Mouse (Mus musculus) kidney, adult 18-20 months (tissue): ENCODE measurements around the gene Kif26b.
A peak's percentile ranks its signal among the peaks of the same experiment; 100 is the strongest.

Experiments used
- DNase-seq: peaks from one replicate; pipeline ENCODE4 v3.0.0; 2021

Gene Kif26b

DNA sequence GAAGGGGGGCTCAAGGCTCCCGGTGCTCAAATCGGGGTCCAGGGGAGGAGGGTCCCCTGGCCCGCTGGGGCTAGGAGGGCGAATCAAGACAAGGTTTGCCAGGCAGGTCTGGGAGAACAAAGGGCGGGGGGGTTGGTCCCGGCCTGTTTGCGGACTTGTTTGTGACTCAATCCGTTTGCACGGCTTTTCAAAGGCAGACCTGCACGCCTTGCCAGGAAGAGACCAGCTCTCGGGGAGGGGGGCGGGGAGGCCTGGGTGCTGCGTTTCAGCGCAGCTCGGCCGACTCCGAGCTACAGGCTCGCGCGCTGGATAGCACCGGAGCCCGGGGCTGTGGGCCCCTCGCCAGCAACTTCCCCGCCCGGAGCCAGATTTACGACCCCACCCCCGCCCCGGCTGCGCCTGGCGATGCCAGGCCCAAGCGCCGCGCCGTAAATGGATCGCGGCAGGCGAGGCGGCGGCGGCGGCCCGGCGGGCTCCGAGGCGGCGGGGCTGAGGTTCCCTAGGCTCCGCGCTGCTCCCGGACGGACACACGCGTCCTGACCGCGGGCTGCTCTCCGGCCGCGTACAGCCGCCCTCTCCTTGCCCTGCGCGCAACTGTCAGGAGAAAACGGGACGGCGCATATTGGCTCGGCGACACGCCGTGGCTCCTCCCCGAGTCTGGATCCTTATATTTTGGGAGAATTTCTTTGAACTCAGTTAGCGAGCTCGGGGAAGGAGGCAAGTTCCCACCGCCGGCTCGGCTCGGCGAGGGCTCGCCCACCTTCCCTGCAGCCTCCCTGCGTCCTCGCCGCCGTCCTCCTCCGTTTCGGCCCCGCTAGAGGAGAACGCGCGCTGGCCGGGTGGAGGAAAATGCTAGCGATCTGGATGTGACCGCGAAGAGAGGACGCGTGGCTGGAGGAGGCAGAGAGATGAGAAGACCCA is at the start of gene Kif26b:
Gene Kif26b (plus strand): TSS at position 695 of the 921 bp plus-strand sequence.
- DNase-seq, result peak; percentile 54

DNA sequence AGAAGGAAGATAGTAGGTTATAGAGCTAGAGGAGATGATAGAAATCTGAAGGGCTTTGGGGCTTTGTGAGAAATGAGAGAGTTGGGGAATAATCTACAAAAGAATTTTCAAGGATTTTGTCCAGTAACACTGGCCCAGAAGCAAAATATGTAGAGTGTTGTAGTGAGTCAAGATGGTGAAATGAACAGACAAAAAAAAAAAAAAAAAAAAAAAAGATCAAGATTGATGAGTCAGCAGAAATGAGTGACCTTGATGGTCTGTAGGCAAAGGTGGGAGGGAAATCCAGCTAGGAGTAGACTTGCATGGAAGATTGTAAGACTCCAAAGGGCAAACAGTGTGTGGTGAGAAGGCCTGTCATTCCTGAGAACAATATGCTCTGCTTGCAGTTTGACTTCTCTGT is 45.1 kb upstream of the Kif26b start:
- no peak for DNase-seq

DNA sequence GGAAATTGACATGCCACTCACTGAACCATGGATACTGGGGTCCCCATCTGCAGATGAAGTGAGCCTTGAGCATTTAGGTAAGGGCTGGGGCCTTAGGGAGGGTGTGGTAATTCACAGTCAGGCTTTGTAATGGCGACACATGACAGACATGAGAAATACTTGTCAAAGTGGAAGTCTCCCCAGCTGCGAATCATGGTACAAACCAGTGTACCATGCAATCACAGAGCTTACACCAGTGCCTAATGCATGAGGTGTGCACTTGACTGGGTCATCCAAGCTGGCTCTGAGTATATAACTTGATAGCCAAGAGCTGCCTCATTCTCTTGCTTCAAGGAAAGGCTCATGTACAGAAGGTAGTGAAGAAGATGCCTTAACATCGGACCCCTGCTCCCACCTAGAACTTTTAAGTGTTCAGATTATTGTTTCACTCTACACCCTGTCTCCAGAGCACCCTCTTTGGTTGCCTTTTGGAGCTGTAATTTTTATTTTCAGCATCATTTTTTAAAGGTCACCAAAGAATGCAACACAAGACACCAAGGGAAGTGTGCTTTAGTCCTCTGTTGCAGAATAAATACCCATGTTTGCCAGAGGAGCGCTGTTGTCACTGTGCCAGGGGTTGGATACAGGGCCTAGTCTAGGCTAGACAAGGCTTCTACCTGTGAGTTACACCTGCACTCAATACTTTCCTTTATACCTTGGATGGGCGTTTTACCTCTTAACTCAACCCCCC is 43.6 kb upstream of the Kif26b start:
- DNase-seq, result no peak

DNA sequence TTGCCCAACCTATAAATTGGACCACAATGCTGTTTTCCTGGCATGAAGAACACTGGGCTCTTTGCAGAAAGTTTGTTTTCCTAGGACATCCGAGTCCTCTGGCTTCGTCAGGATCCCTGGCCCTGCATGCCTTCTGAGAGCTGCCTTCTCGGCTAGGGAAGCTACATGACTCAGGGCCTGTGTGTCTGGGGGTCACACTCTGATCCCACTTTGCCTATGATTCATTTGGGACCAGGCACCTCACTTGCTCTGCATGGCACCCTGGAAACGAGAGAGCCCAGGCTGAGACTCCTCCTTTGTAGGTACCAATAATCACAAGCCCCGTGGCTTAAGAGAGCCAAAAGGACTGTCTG is 43.1 kb upstream of the Kif26b start:
- no peak for DNase-seq

DNA sequence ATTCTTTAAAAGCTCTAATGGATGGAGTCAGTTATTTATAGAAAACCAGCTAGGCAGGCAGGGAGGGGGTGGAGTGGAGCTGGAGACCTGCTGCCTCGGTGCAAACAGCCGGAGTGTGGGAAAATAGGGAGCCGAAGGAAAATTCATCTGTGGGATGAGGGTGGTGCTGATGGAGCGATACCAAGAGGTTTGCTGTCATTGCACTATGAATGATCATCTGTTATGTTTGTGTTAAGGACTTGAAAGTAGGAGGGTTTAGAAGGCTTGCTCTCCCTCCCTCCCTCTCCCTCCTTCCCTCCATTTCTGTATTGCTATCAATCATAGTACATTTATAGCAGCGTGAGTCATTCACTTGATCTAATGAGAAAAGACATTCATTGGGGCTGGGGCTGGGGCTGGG is 42.1 kb upstream of the Kif26b start:
- no peak for DNase-seq

DNA sequence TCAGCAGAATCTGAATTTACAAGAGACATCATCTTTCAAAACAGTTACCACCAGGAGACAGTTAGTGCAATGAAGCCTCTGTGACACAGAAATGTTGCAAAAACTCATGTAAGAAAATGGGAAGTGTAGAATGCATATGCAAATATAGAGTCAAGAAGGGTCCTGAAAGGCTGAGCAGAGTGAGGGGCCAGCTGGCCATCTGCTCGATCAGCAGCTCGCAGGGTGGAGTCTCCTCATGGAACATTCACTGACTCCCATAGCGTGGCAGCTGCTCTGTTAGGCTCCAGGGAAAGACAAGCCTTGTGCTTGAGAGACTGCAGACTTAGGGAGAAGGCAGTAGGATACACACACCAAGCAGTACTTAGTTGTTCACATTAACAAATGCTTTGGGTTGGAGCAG is 39.8 kb upstream of the Kif26b start:
- no peak for DNase-seq

DNA sequence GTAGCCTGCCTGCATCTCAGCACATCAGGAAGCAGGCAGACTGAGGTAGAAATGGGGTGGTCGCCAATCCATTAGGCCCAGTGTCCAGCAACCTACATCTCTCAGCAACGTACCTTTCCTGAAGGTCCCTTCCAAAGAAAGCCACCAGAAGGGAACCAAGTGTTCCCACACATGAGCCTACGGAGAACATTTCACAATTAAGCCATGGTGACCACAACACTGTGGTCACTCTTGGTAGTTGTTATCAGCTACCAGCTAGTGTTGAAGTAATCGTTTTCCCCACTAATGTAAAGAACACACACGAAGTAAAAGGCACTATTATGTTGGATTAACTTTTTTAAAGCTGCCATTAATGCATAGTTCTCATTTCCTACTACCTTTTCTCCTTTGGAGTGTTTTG is 37.2 kb upstream of the Kif26b start:
- no peak for DNase-seq

DNA sequence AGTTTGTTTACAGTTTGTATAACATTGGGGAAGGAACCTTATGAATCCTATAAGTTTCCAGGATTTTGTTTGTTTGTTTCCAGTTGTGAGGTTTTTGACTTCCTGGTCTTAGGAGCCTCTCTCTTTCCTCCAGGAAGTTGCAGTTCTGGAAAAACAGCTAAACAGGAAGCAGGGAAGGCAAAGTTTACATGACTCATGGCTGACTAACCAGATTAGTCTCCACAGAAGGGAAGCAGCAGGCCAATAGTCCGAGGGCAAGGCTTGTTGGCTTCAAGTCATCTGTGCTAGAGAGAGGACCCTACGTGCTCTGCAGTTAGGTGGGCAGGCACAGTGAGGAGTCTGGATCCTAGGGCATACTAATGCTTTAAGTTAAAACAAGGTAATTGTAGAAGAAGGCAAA is 36.4 kb upstream of the Kif26b start:
- DNase-seq, result no peak

DNA sequence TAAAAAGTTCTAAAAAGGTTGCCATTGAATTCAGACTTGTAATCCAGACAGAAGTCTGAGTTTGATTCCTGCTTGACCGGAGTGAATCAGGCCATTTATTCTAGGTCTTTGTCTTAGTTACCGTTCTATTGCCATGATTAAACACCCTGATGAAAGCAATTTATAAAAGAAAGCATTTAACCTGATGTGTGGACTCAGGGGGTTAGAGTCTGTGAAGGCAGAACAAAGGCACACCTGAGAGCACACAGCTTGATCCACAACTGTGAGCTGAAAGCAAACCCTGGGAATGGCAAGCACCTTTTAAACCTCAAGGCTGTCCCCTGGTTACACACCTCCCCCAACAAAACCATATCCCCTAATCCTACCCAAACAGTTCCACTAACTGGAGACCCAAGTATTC is 32.7 kb upstream of the Kif26b start:
- DNase-seq, result no peak

DNA sequence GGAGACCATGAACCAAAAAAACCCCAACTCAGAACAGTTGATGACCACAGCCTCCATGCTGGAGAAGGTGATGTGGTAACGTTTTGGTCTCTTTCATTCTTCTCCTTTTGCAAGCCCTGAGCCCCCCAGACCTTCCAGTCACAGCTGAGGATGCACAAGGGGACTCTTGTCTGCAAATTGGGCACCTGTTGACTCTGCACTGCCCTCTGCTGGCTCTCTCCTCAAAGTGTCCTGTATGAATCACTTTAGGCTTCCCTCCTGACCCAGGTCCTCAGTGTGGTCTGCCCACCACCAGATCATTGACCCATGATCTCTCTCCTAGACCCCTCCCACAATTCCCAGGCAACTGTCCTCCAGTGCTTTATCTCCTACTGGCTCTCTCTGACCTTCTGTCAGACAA is 32.1 kb upstream of the Kif26b start:
- peak; percentile 16 for DNase-seq

DNA sequence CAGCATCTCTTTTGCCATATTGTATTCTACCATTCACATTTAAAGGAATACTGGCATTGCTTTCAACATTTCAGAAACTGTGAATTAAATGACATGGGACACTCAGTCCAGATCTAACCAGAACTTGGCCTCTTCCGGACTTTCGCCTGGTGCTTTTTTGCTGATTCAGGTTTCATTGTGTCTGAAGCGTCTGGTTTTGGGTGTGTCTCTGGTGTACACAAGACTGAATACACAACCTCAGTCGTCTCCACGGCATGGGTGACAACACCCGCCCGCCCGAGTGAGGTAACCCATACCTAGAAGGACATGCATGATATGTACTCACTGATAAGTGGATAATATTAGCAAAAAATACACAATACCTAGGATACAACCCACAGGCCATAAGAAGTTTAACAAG is 22.0 kb upstream of the Kif26b start:
- no peak for DNase-seq

DNA sequence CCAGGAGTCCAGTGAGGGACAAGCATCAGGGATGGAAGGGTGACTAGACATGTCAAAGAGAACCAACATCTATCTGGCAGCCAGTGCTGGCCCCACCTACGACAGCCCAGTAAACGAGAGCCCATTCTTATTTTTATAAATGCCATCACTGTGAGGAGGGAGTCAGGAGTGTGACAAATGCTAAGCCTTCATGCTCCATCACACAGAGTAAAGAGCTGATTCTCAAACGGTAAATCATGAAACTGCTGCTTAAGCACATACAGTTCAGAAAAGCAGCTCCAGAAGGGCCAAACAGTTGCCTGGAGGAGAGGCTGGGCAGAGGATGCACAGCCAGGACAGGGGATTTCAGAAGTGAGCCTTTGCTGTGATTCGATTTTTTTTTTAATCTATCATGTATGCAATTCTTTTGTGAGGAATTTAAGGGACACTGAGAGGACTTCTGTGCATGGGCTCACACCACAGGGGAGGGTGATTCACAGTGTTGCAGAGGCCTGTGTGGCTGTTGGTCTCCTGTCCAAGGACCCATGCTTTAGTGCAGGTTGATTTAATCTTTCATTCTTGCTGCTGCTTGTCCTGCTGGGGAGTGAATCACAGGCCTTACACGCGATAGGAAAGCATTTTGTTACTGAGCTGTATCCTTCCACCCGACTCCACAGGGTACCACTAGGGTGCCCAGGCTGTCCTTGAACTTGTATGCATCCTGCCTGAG is 16.4 kb upstream of the Kif26b start:
- DNase-seq, result no peak

DNA sequence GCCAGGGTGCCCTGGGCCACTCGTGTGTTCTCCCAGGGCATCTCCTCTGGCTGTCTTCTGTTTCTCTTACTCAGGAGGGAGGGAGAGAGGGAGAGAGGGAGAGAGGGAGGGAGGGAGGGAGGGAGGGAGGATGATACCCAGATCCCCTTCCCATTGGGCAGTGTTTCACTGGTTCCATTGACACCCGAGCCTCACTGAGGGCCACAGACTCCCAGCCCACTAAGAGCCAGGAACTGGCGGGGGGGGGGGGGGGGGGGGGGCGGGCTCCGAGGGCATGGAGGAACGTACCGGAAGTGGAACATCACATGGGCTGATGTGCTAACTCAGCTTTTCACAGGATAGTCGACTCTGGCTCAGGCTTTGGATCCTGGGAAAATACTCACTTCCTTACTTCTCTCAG is 15.0 kb upstream of the Kif26b start:
- DNase-seq, result no peak

DNA sequence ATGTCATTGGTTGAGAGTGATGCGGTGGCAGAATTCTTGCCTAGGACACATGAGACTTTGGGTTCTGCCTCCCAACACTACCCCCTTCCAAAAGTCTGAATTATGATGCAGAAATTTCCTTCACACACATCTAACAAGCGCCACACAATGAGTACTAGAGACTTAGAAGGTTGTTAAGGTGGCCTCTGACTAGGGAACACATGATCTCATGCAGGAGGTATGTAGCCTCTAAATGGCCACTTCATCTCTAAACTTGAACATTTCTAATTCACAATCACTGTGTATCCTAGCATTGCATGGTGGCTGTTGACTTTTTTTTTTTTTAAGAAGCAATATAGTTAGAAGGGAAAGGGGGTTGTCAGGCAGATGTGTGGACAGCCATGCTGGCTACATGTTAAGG is 13.1 kb upstream of the Kif26b start:
- no peak for DNase-seq

DNA sequence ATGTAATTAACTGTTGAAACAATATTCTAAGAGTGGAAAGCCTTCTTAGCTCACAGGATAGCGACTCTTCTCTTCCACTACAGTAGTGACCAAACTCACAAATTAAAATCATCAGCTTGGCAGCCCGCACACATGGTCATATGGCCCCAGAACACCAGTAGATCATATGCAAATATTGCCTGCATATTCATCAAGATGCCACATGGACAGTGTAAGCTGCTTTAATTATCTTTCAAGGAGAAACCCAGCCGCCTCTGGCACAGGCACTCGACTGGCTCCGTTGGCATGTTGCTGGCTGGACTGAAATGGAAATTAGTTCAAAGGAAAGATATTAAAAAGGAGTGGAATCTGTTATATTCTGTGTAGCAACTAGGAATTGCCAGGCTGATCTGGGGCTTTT is 6.5 kb upstream of the Kif26b start:
- no peak for DNase-seq

DNA sequence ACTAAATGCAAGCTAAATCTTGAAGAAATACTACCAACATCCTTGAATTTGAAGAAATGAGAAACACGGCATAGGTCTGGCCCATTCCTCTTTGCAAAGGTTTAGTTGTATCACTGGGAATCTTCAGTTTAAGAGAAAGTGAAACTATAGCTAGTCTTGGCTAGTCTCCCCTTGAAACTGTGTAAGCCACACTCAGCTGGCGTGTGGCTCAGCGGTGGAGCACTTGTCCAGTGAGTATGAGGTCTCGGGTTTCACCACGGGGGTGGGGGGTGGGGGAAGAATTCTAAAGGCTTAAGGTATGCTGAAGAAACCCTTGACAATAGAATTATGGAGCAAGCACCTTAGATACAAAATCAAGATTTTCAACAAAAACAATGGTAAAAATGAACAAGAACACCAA is 5.8 kb upstream of the Kif26b start:
- no peak for DNase-seq

DNA sequence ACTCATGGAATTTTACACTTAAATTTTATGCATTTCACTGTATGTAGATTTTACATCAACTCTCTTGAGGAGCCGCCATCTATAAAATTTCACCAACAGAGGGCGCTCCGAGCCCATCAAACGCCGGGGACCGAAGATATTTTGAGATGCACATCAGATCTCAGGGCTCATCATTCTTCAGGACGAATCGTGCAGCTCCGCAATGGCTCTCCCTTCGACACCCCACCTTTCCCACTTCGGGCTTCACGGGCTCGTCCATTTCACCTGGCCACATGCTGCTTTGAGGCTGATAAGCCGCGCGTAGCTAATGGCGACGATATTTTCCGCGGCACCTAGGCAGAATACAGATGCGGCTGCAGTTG is 1.8 kb upstream of the Kif26b start:
- peak; percentile 74 for DNase-seq

DNA sequence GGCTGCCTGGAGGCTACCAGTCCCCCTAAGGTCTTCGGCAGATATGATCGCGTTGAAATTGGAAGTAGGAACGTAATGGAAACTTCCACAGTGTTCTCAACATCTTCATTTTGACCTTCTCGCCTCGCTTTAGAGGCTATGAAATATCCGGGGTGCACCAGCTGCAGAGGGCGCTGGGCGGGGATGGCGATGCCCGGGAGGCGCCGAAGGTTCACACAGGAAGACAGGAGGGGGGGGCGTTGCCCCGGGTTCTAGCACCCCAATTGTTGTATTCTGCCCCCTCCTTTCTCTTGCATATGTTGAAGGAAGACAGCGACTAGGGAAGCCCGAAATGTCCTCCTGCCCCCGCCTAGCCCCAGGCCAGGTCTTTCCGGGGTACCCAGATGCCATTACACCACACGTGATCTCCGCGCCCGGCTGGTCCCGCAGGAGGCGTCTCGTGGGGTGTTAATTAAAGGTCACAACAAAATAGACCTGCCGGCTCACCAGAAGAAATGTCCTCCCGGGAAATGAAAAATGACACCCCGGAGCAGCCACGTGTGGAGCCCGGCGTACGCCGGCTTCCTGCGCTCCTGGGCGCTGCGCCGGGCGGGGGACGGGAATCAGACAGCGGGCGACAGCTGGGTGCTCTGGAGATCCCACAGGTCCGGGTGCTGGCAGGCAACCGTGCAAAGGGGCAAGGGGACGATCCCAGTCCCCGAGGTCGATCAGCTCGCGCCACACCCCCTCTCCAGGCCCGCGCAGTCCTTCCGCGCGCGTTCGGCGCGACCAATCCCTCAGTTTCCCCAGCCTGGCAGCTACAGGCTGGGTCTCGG is 1.2 kb upstream of the Kif26b start:
- DNase-seq, result peak; percentile 46

DNA sequence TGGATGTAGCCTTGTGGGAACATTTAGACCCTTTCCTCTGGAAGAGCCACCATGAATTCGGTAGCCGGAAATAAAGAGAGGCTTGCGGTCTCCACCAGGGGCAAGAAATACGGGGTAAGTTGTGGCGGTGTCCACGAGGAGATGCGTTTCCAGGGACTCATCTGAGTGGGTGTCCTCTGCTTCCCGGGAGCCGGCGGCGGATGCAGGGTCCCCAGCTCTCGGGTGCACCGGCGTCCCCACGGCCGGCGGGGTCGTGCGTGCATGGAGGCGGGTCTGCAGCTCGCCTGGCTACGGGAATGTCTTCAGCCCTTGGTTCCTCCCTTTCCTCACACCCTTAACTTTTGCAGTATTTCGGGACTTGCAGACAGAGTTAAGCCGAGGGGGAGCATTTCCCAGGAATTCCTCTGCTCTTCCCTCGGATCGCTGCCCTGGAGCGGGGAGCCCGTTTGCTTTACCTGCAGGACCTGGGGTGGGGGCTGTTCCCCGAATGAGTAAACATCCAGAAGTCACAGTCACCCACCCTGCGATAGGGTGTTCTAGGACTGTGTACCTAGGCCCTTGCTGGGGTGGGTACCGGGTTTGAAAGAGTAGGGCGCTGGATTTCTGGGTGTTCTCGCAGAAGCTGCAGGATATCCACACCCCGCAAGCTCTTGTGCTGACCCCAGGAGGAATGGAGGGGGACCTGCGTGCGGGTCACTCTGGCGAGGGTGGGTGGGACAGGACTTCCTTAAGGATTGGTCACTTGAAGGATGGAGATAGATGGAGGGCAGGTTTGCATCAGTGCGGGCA is 781 bp downstream of the Kif26b start:
- DNase-seq, result peak; percentile 14

DNA sequence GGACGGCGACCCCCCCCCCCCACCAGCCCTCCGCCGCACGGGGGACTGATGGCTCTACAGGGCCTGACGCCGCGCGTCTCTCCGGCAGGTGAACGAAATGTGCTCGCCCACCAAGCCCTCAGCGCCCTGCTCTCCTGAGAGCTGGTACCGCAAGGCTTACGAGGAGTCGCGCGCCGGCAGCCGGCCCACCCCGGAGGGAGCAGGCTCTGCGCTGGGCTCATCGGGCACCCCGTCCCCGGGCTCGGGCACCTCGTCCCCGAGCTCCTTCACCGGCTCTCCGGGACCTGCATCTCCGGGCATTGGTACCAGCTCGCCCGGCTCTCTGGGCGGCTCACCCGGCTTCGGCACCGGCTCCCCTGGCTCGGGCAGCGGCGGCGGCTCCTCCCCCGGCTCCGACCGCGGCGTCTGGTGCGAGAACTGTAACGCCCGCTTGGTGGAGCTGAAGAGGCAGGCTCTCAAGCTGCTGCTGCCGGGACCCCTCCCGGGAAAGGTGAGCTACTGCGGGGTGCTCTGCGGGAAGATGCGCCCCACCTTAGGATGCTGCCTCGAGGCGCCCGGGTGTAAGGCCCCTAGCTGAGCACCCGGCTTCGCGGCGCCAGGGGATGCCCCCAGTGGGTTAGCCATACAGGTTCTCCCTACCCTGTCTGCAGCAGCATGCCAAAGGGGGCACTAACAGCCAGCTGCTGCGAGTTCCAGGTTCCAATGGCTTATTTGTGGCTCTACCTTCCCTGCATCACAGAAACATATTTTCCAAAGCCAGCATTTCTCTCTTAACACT is 1.6 kb downstream of the Kif26b start:
- DNase-seq, result peak; percentile 84

DNA sequence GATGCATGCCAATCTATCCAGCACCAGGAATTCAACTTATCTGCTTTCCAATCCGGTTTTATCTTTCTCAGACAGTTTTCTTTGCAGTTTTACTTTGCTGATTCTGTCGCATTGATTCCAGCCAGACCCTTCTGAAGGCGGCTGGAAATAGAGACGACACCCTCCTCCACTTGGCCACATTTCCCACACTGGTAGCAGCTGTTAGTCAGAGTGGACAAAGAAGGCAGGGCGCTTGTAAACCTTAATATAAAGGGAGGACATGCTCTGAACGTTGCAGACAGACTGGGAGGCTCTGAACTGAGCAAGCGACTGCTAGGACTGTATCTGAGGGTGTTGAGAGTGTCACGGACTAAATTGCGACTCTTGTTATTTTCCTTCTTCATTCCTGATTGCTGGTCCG is 11.3 kb downstream of the Kif26b start:
- no peak for DNase-seq
